Mouse (Mus musculus): ENCODE results near the gene Pde4c. TPM values are rescaled to one million over a fixed set of nuclear protein-coding genes. Genes with fewer than 3 reads are reported as not detected.

The Pde4c gene
- total and polyA plus RNA-seq, 3 experiments, result 0.65 to 3.0 TPM; not detected in 1

DNA sequence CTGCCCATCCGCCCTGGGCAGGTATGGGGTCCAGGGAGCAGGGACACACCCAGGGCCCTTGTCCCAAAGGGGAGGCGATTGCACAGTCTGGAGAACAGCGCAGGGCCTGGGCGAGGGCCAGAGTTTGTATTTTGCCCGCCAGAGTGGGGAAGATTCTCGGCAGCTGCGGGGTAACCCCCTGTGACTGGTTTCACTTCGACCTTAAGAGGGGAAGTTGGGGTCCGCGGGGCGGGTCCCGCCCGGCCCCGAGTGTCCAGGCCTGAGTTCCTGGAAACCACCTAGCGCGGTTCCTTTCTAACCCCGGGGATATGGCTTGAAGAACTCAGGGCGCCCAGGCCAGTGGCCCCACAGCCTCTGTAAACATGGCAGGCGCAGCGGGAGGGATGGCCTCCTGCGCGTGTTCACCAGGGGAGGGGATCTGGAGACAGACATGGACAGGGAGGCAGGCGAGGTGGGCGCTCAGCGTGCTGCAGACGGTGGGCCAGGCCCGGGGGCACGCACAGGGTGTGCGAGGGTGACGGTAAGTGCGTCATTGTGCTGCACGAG is 44.8 kb downstream of the Pde4c start:
- Histone ChIP-seq H3K27ac (ENCODE audit: control insufficient read depth, low read depth, low read length) (no peak overlapping the region), H3K9me3 (replicated peaks; ENCODE audit: insufficient read depth, low read length) (no peaks in the 10 kb centered on the region), H3K79me2 (ENCODE audit: control insufficient read depth, insufficient read depth, low read length, poor library complexity) (no peaks in the 10 kb centered on the region), H3K4me1 (ENCODE audit: control insufficient read depth in 1 of 2, insufficient read depth in 2 of 2, low read length in 2 of 2) (peaks cover 4 to 16% of the 10 kb centered on the region in 2 experiments; a peak in 3 of 4 replicates), H3K4me3 (ENCODE audit: control insufficient read depth in 1 of 2, insufficient read depth in 1 of 2, low read depth in 2 of 2, low read length in 2 of 2) (no peak overlapping the region), H3K36me3 (ENCODE audit: control insufficient read depth in 1 of 2, insufficient read depth in 2 of 2, low read length in 2 of 2) (peaks cover 0 to 11% of the 10 kb centered on the region in 2 experiments; a peak in 3 of 4 replicates), H3K9ac (ENCODE audit: control insufficient read depth, low read depth, low read length, poor library complexity, severe bottlenecking) (no peak overlapping the region), H3K27me3 (ENCODE audit: control insufficient read depth in 1 of 2, insufficient read depth in 2 of 2, low read length in 2 of 2) (no peaks in the 10 kb centered on the region)
- TF ChIP-seq ZKSCAN1 (IDR thresholded peaks at IDR 0.05; ENCODE audit: low read depth, low read length) (no peak), ETS1 (IDR thresholded peaks at IDR 0.05; ENCODE audit: low read depth, low read length) (no peak), ZMIZ1 (IDR thresholded peaks at IDR 0.05; ENCODE audit: low read depth, low read length) (no peak), KAT2A (conservative IDR thresholded peaks at IDR 0.05; ENCODE audit: low read depth, low read length) (no peak)
- DNase-seq (ENCODE audit: low read depth, low spot score), result no peak

DNA sequence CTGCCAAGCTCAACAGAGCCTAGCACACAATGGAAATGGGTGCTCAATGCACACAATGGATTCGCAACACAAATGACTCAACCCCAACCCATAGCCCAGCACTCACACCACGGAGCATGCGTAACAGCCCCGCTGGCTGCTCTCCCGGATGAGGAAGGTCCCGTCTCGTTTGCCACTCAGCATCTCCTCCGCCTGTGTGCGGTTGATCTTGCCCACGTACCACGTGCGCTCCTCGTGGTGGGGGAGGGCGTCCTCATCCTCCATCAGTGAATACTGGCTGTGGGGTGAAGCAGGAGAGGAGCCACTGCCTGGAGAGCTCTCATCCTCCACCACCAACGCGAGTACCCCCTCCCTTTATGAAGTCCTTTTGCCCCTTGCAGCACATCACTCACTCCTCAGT is 45.4 kb downstream of the Pde4c start:
- no peaks in the 10 kb centered on the region for H3K79me2 ChIP-seq (ENCODE audit: control insufficient read depth, insufficient read depth, low read length, poor library complexity)
- peaks cover 0 to 5% of the 10 kb centered on the region in 2 experiments; a peak in 3 of 4 replicates for H3K36me3 ChIP-seq (ENCODE audit: control insufficient read depth in 1 of 2, insufficient read depth in 2 of 2, low read length in 2 of 2)
- no peaks in the 10 kb centered on the region for H3K27me3 ChIP-seq (ENCODE audit: control insufficient read depth in 1 of 2, insufficient read depth in 2 of 2, low read length in 2 of 2)
- no peak for DNase-seq (ENCODE audit: low read depth, low spot score)
- no peak overlapping the region for H3K9ac ChIP-seq (ENCODE audit: control insufficient read depth, low read depth, low read length, poor library complexity, severe bottlenecking)
- H3K4me3 ChIP-seq (ENCODE audit: control insufficient read depth in 1 of 2, insufficient read depth in 1 of 2, low read depth in 2 of 2, low read length in 2 of 2), result no peak overlapping the region
- H3K4me1 ChIP-seq (ENCODE audit: control insufficient read depth in 1 of 2, insufficient read depth in 2 of 2, low read length in 2 of 2), result peaks cover 4 to 13% of the 10 kb centered on the region in 2 experiments; a peak in 3 of 4 replicates
- no peak overlapping the region for H3K27ac ChIP-seq (ENCODE audit: control insufficient read depth, low read depth, low read length)
- TF ChIP-seq ZC3H11A (IDR thresholded peaks at IDR 0.05; ENCODE audit: low read depth, low read length) (no peak), POLR2AphosphoS2 (IDR thresholded peaks at IDR 0.05; ENCODE audit: low read length) (no peak), USF2 (IDR thresholded peaks at IDR 0.05; ENCODE audit: borderline replicate concordance in 1 of 2, insufficient read depth in 1 of 2, low read depth in 1 of 2, low read length in 2 of 2) (no peak)
- H3K9me3 ChIP-seq (replicated peaks; ENCODE audit: insufficient read depth, low read length), result no peaks in the 10 kb centered on the region

DNA sequence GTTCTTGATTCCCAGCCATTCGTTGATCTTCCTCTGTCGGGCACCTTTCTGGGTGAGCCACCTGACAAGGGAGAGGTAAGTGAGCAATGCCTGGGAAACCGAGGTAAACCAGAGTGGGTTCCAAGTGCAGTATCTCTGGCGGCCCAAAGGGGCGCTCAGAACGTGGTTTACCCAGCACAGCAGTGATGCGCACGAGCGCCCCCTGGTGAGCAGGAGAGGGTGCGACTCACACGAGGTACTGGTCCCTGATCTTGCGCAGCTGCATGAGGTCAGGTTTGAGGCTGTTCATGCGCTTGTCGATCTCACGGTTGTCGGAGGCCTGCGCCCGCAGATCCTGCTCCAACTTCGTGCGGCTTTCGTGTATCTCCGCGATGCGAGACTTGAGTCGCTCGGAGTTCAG is 45.8 kb downstream of the Pde4c start:
- Histone ChIP-seq H3K4me3 (ENCODE audit: control insufficient read depth in 1 of 2, insufficient read depth in 1 of 2, low read depth in 2 of 2, low read length in 2 of 2) (no peak overlapping the region), H3K36me3 (ENCODE audit: control insufficient read depth in 1 of 2, insufficient read depth in 2 of 2, low read length in 2 of 2) (peaks cover 0 to 4% of the 10 kb centered on the region in 2 experiments; a peak in 3 of 4 replicates), H3K9ac (ENCODE audit: control insufficient read depth, low read depth, low read length, poor library complexity, severe bottlenecking) (no peak overlapping the region), H3K9me3 (replicated peaks; ENCODE audit: insufficient read depth, low read length) (no peaks in the 10 kb centered on the region), H3K4me1 (ENCODE audit: control insufficient read depth in 1 of 2, insufficient read depth in 2 of 2, low read length in 2 of 2) (peaks cover 2 to 11% of the 10 kb centered on the region in 2 experiments; a peak in 3 of 4 replicates), H3K79me2 (ENCODE audit: control insufficient read depth, insufficient read depth, low read length, poor library complexity) (no peaks in the 10 kb centered on the region), H3K27me3 (ENCODE audit: control insufficient read depth in 1 of 2, insufficient read depth in 2 of 2, low read length in 2 of 2) (no peaks in the 10 kb centered on the region), H3K27ac (ENCODE audit: control insufficient read depth, low read depth, low read length) (no peak overlapping the region)
- TF ChIP-seq NRF1 (IDR thresholded peaks at IDR 0.05; ENCODE audit: insufficient read depth, low read depth, low read length, poor library complexity, severe bottlenecking) (peak; percentile 73), MYC (IDR thresholded peaks at IDR 0.05; ENCODE audit: low read depth, low read length) (peak; percentile 98), SIN3A (IDR thresholded peaks at IDR 0.05; ENCODE audit: low read length) (peak; percentile 76), ZNF384 (IDR thresholded peaks at IDR 0.05; ENCODE audit: low read depth, low read length) (0 out of 2 replicates have a peak, but pooled peaks have one; percentile 41), SMC3 (IDR thresholded peaks at IDR 0.05; ENCODE audit: low read depth, low read length) (peak; percentile 82), MAX (IDR thresholded peaks at IDR 0.05; ENCODE audit: low read length) (peak; percentile 89), USF2 (IDR thresholded peaks at IDR 0.05; ENCODE audit: borderline replicate concordance in 1 of 2, insufficient read depth in 1 of 2, low read depth in 1 of 2, low read length in 2 of 2) (no peak), CTCF (IDR thresholded peaks at IDR 0.05 in 2 of 3, conservative IDR thresholded peaks at IDR 0.05 in 1 of 3; ENCODE audit: control insufficient read depth in 1 of 3, insufficient read depth in 1 of 3, low read depth in 2 of 3, low read length in 3 of 3, poor library complexity in 1 of 3, severe bottlenecking in 1 of 3) (peak in 2 of 3 experiments; percentile 100; a peak in 5 of 6 replicates), EP300 (IDR thresholded peaks at IDR 0.05; ENCODE audit: low read depth in 1 of 2, low read length in 2 of 2) (peak in 1 of 2 experiments; percentile 31; a peak in 2 of 4 replicates), CHD1 (IDR thresholded peaks at IDR 0.05; ENCODE audit: low read depth, low read length) (no peak), TCF12 (IDR thresholded peaks at IDR 0.05; ENCODE audit: low read depth, low read length) (no peak), MXI1 (IDR thresholded peaks at IDR 0.05; ENCODE audit: low read depth, low read length) (peak; percentile 65; the same call in 1 of the 2 replicates), HCFC1 (IDR thresholded peaks at IDR 0.05; ENCODE audit: low read depth, low read length) (peak; percentile 63), UBTF (IDR thresholded peaks at IDR 0.05; ENCODE audit: borderline replicate concordance, insufficient read depth, low read depth, low read length) (no peak), RAD21 (IDR thresholded peaks at IDR 0.05; ENCODE audit: low read depth, low read length) (peak; percentile 50)
- DNase-seq (ENCODE audit: low read depth, low spot score), result peak; percentile 96
